Mouse (Mus musculus): ENCODE measurements around the gene Smchd1.
A peak's percentile ranks its signal among the peaks of the same experiment; 100 is the strongest.
"Not testable (repeated sequence)": the region's sequence is repeated elsewhere in the genome, so short reads cannot be mapped to it uniquely, and the experiment has no call there.

Gene Smchd1

GRCm38 (mm10) chr17:71445191-71445590, 30.0 kb downstream of the Smchd1 start:
- DNase-seq (ENCODE audit: low read depth in 2 of 2, low spot score in 2 of 2), result no peak

- no peak for DNase-seq (ENCODE audit: low read depth in 2 of 2, low spot score in 2 of 2)
Measured at GRCm38 (mm10) chr17:71444718-71445117, 30.4 kb downstream of the Smchd1 start.

- no peak for DNase-seq (ENCODE audit: low read depth in 2 of 2, low spot score in 2 of 2)
Measured at GRCm38 (mm10) chr17:71444126-71444525, 31.0 kb downstream of the Smchd1 start.

- DNase-seq (ENCODE audit: low read depth in 2 of 2, low spot score in 2 of 2), result no peak
Measured at GRCm38 (mm10) chr17:71443273-71443672, 31.9 kb downstream of the Smchd1 start.

- not testable (repeated sequence) for DNase-seq (ENCODE audit: low read depth in 2 of 2, low spot score in 2 of 2)
Measured at GRCm38 (mm10) chr17:71422502-71422901, 52.6 kb downstream of the Smchd1 start.

GRCm38 (mm10) chr17:71419448-71419847, 55.7 kb downstream of the Smchd1 start:
- DNase-seq (ENCODE audit: low read depth in 2 of 2, low spot score in 2 of 2), result not testable (repeated sequence)

GRCm38 (mm10) chr17:71417008-71417407, 58.1 kb downstream of the Smchd1 start:
- no peak for DNase-seq (ENCODE audit: low read depth in 2 of 2, low spot score in 2 of 2)

- no peak for DNase-seq (ENCODE audit: low read depth in 2 of 2, low spot score in 2 of 2)
Measured at GRCm38 (mm10) chr17:71387401-71387800, 87.7 kb downstream of the Smchd1 start.

- no peak for DNase-seq (ENCODE audit: low read depth in 2 of 2, low spot score in 2 of 2)
Measured at GRCm38 (mm10) chr17:71380346-71380745, 94.8 kb downstream of the Smchd1 start.

- DNase-seq (ENCODE audit: low read depth in 2 of 2, low spot score in 2 of 2), result no peak
Measured at GRCm38 (mm10) chr17:71377901-71378300, 97.2 kb downstream of the Smchd1 start.

- no peak for DNase-seq (ENCODE audit: low read depth in 2 of 2, low spot score in 2 of 2)
Measured at GRCm38 (mm10) chr17:71355526-71355925, 119.6 kb downstream of the Smchd1 start.

- no peak for DNase-seq (ENCODE audit: low read depth in 2 of 2, low spot score in 2 of 2)
Measured at GRCm38 (mm10) chr17:71354205-71354604, 120.9 kb downstream of the Smchd1 start.

- no peak for DNase-seq (ENCODE audit: low read depth in 2 of 2, low spot score in 2 of 2)
Measured at GRCm38 (mm10) chr17:71348188-71348587, 127.0 kb downstream of the Smchd1 start.

GRCm38 (mm10) chr17:71342006-71342405, 133.1 kb downstream of the Smchd1 start:
- DNase-seq (ENCODE audit: low read depth in 2 of 2, low spot score in 2 of 2), result no peak

GRCm38 (mm10) chr17:71338627-71339026, 136.5 kb downstream of the Smchd1 start:
- no peak for DNase-seq (ENCODE audit: low read depth in 2 of 2, low spot score in 2 of 2)

- no peak for DNase-seq (ENCODE audit: low read depth in 2 of 2, low spot score in 2 of 2)
Measured at GRCm38 (mm10) chr17:71337546-71337945, 137.6 kb downstream of the Smchd1 start.

GRCm38 (mm10) chr17:71336421-71336820, 138.7 kb downstream of the Smchd1 start:
- DNase-seq (ENCODE audit: low read depth in 2 of 2, low spot score in 2 of 2), result no peak

- no peak for DNase-seq (ENCODE audit: low read depth in 2 of 2, low spot score in 2 of 2)
Measured at GRCm38 (mm10) chr17:71332298-71332697, 142.8 kb downstream of the Smchd1 start.

GRCm38 (mm10) chr17:71320731-71321130, 154.4 kb downstream of the Smchd1 start:
- not testable (repeated sequence) for DNase-seq (ENCODE audit: low read depth in 2 of 2, low spot score in 2 of 2)

- DNase-seq (ENCODE audit: low read depth in 2 of 2, low spot score in 2 of 2), result no peak
Measured at GRCm38 (mm10) chr17:71319361-71319760, 155.8 kb downstream of the Smchd1 start.

- no peak for DNase-seq (ENCODE audit: low read depth in 2 of 2, low spot score in 2 of 2)
Measured at GRCm38 (mm10) chr17:71317571-71317970, 157.6 kb downstream of the Smchd1 start.

- no peak for DNase-seq (ENCODE audit: low read depth in 2 of 2, low spot score in 2 of 2)
Measured at GRCm38 (mm10) chr17:71314315-71314714, 160.8 kb downstream of the Smchd1 start.

- peak in 1 of 2 experiments; percentile 40 for DNase-seq (ENCODE audit: low read depth in 2 of 2, low spot score in 2 of 2)
Measured at GRCm38 (mm10) chr17:71311340-71312171, 163.6 kb downstream of the Smchd1 start, which contains the start of gene Emilin2. Gene Emilin2 (minus strand): TSS chr17:71311978.
